Mouse (Mus musculus): ENCODE measurements at regions not wholly inside any gene's neighbourhood (a gene's known extent, or its start where the extent isn't known, plus 50 kb on each side); places are given as distances from the start of the nearest gene placed in this dataset.

- TF ChIP-seq CTCF (IDR thresholded peaks at IDR 0.05; ENCODE audit: control insufficient read depth, insufficient read depth, insufficient replicate concordance, low read depth, low read length) (no peak), POLR2A (IDR thresholded peaks at IDR 0.05; ENCODE audit: control insufficient read depth, low read depth, low read length) (no peak)
These were observed 224.9 kb upstream of the Rpl38 start for GRCm38 (mm10) chr11:114443444-114443843.
